ENCODE assay signal across 15 mouse cellular contexts in the genomic region with DNA sequence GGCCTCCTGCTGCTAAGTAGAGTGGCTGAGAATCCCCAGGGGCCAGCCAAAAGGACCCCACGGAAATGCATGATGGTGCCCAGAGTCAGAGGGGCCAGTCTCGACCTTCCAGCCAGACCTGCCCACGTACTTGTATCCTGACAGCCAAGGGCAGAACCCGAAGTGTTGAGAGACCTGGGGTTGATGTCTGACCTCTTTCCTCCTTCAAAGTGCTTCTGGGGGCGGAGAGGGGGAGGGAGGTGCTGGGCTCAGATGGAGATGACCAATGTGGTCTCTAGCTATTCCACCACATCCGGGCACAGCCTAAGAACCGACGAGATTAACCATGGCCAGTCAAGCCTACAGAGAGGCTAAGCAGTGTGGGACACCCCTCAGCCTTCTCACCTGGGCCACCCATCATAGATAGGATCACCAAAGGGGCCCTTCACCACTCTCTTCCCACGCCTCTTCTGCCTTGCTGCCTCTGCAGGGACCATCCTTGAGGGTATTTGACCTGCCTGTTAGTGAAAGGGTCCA. TPM values are rescaled to one million over a fixed set of nuclear protein-coding genes. Genes with fewer than 3 reads are reported as not detected.
A peak's percentile ranks its signal among the peaks of the same experiment; 100 is the strongest.
DNase-seq lines count a peak whose midpoint lies in the region; ATAC-seq lines count a peak whose summit lies in the region.
"Had no signal": no experiment of that assay in that cellular context is flagged by ENCODE, and none has a peak within 500 bp of the region (broad histone marks: within the 10 kb centered on the region; RNA-seq: fewer than 3 reads in every experiment).

No protein-coding gene starts in this region.

- no peak overlapping the region for H3K4me2 ChIP-seq in forebrain, embryonic 15.5 days (replicated peaks)
- H3K4me2 ChIP-seq in forebrain, embryonic 12.5 days = no peak overlapping the region
- no peak overlapping the region for H3K4me2 ChIP-seq in kidney, embryonic 15.5 days
- H3K4me2 ChIP-seq in kidney, embryonic 14.5 days (replicated peaks; ENCODE audit: low read depth, low read length) = no peak overlapping the region
- no peak overlapping the region for H3K4me2 ChIP-seq in midbrain, embryonic 15.5 days
- H3K4me2 ChIP-seq in midbrain, embryonic 11.5 days = no peak overlapping the region
- H3K4me2 ChIP-seq in neural tube, embryonic 15.5 days = no peak overlapping the region
- H3K4me2 ChIP-seq: limb, embryonic 12.5 days; lung, embryonic 15.5 days had no signal

- H3K27me3 ChIP-seq in forebrain, embryonic 15.5 days = no peaks in the 10 kb centered on the region
- H3K27me3 ChIP-seq in forebrain, embryonic 12.5 days = peaks cover 3% of the 10 kb centered on the region; the same call in 1 of the 2 replicates
- H3K27me3 ChIP-seq in kidney, embryonic 15.5 days = no peaks in the 10 kb centered on the region
- no peaks in the 10 kb centered on the region for H3K27me3 ChIP-seq in kidney, embryonic 14.5 days (ENCODE audit: control insufficient read depth, insufficient read depth, low read length)
- H3K27me3 ChIP-seq in midbrain, embryonic 15.5 days (replicated peaks) = no peaks in the 10 kb centered on the region
- no peaks in the 10 kb centered on the region; the same call in 1 of the 2 replicates for H3K27me3 ChIP-seq in midbrain, embryonic 11.5 days (ENCODE audit: control insufficient read depth, insufficient read depth, low read length)
- no peaks in the 10 kb centered on the region for H3K27me3 ChIP-seq in neural tube, embryonic 15.5 days (replicated peaks)
- H3K27me3 ChIP-seq: limb, embryonic 12.5 days; lung, embryonic 15.5 days had no signal

- peaks cover 72% of the 10 kb centered on the region for H3K36me3 ChIP-seq in forebrain, embryonic 15.5 days
- peaks cover 50% of the 10 kb centered on the region for H3K36me3 ChIP-seq in forebrain, embryonic 12.5 days (replicated peaks)
- H3K36me3 ChIP-seq in kidney, embryonic 15.5 days = peaks cover 77% of the 10 kb centered on the region
- peaks cover 49% of the 10 kb centered on the region for H3K36me3 ChIP-seq in kidney, embryonic 14.5 days (ENCODE audit: control insufficient read depth, insufficient read depth, low read length)
- peaks cover 27% of the 10 kb centered on the region for H3K36me3 ChIP-seq in midbrain, embryonic 15.5 days (replicated peaks)
- H3K36me3 ChIP-seq in midbrain, embryonic 11.5 days (ENCODE audit: control insufficient read depth, insufficient read depth, low read length) = no peaks in the 10 kb centered on the region
- peaks cover 63% of the 10 kb centered on the region for H3K36me3 ChIP-seq in neural tube, embryonic 15.5 days
- H3K36me3 ChIP-seq: forebrain, embryonic 10.5 days had no signal

- H3K4me3 ChIP-seq in forebrain, embryonic 15.5 days = no peak overlapping the region
- no peak overlapping the region for H3K4me3 ChIP-seq in forebrain, embryonic 12.5 days (replicated peaks)
- no peak overlapping the region for H3K4me3 ChIP-seq in kidney, embryonic 15.5 days (replicated peaks)
- no peak overlapping the region for H3K4me3 ChIP-seq in kidney, embryonic 14.5 days (ENCODE audit: low read length)
- H3K4me3 ChIP-seq in midbrain, embryonic 15.5 days = no peak overlapping the region
- H3K4me3 ChIP-seq in midbrain, embryonic 11.5 days (ENCODE audit: low read depth, low read length) = no peak overlapping the region
- no peak overlapping the region for H3K4me3 ChIP-seq in neural tube, embryonic 15.5 days (replicated peaks)
- H3K4me3 ChIP-seq: forebrain, embryonic 10.5 days; limb, embryonic 12.5 days; lung, embryonic 15.5 days; megakaryocyte, embryonic 14.5 days had no signal

- ATAC-seq in forebrain, embryonic 15.5 days (replicated peaks) = no peak
- ATAC-seq in forebrain, embryonic 12.5 days (ENCODE audit: low FRiP score) = no peak
- ATAC-seq in kidney, embryonic 15.5 days (replicated peaks; ENCODE audit: low FRiP score) = no peak
- ATAC-seq in kidney, embryonic 14.5 days (ENCODE audit: low FRiP score, low TSS enrichment) = no peak
- ATAC-seq in midbrain, embryonic 15.5 days (replicated peaks) = no peak
- no peak for ATAC-seq in midbrain, embryonic 11.5 days (ENCODE audit: low FRiP score)
- no peak for ATAC-seq in neural tube, embryonic 15.5 days (ENCODE audit: low FRiP score)
- ATAC-seq: inflammation-experienced regulatory T-cells, adult 6 months had no signal

- DNase-seq in midbrain, embryonic 11.5 days (ENCODE audit: low spot score, missing footprints) = no peak
- no peak for DNase-seq in thymus, postnatal 0 days (ENCODE audit: low spot score)
- DNase-seq: gastrocnemius, postnatal 25 days; retina, postnatal 1 day had no signal

- no peak overlapping the region for H3K9ac ChIP-seq in forebrain, embryonic 15.5 days (replicated peaks)
- no peak overlapping the region for H3K9ac ChIP-seq in forebrain, embryonic 12.5 days
- no peak overlapping the region for H3K9ac ChIP-seq in kidney, embryonic 15.5 days
- no peak overlapping the region; the same call in 1 of the 2 replicates for H3K9ac ChIP-seq in kidney, embryonic 14.5 days (ENCODE audit: low read depth, low read length)
- no peak overlapping the region for H3K9ac ChIP-seq in midbrain, embryonic 15.5 days
- no peak overlapping the region for H3K9ac ChIP-seq in midbrain, embryonic 11.5 days (ENCODE audit: low read length)
- no peak overlapping the region for H3K9ac ChIP-seq in neural tube, embryonic 15.5 days (replicated peaks)
- H3K9ac ChIP-seq: limb, embryonic 12.5 days; lung, embryonic 15.5 days had no signal

- H3K9me3 ChIP-seq in forebrain, embryonic 15.5 days = no peaks in the 10 kb centered on the region
- no peaks in the 10 kb centered on the region for H3K9me3 ChIP-seq in forebrain, embryonic 12.5 days
- H3K9me3 ChIP-seq in kidney, embryonic 15.5 days (replicated peaks) = no peaks in the 10 kb centered on the region
- no peaks in the 10 kb centered on the region for H3K9me3 ChIP-seq in kidney, embryonic 14.5 days (ENCODE audit: control insufficient read depth, low read length)
- H3K9me3 ChIP-seq in midbrain, embryonic 15.5 days = no peaks in the 10 kb centered on the region
- H3K9me3 ChIP-seq in midbrain, embryonic 11.5 days (ENCODE audit: control insufficient read depth, low read length) = no peaks in the 10 kb centered on the region
- H3K9me3 ChIP-seq in neural tube, embryonic 15.5 days (replicated peaks) = no peaks in the 10 kb centered on the region
- H3K9me3 ChIP-seq: forebrain, embryonic 10.5 days; limb, embryonic 12.5 days; lung, embryonic 15.5 days had no signal

- H3K27ac ChIP-seq in forebrain, embryonic 15.5 days (replicated peaks) = peak overlapping the region; percentile 27; the same call in 1 of the 2 replicates
- no peak overlapping the region for H3K27ac ChIP-seq in forebrain, embryonic 12.5 days
- H3K27ac ChIP-seq in kidney, embryonic 15.5 days = peak overlapping the region; percentile 52
- no peak overlapping the region for H3K27ac ChIP-seq in kidney, embryonic 14.5 days (ENCODE audit: low read depth, low read length)
- 0 out of 2 replicates have a peak overlapping the region, but pooled peaks have one; percentile 20 for H3K27ac ChIP-seq in midbrain, embryonic 15.5 days
- no peak overlapping the region for H3K27ac ChIP-seq in midbrain, embryonic 11.5 days (ENCODE audit: low read depth, low read length)
- H3K27ac ChIP-seq in neural tube, embryonic 15.5 days (replicated peaks) = peak overlapping the region; percentile 82
- H3K27ac ChIP-seq: forebrain, embryonic 10.5 days; limb, embryonic 12.5 days; lung, embryonic 15.5 days had no signal

- WGBS in forebrain, embryonic 15.5 days = 84% methylated on average over 9 of the region's 9 CpGs
- WGBS in forebrain, embryonic 12.5 days = 89% methylated on average over 9 of the region's 9 CpGs
- 76% methylated on average over 9 of the region's 9 CpGs for WGBS in kidney, embryonic 15.5 days
- WGBS in kidney, embryonic 14.5 days = 74% methylated on average over 9 of the region's 9 CpGs
- 87% methylated on average over 9 of the region's 9 CpGs for WGBS in midbrain, embryonic 15.5 days
- WGBS in midbrain, embryonic 11.5 days = 81% methylated on average over 9 of the region's 9 CpGs
- 86% methylated on average over 9 of the region's 9 CpGs for WGBS in neural tube, embryonic 15.5 days

- peaks cover 44% of the 10 kb centered on the region for H3K4me1 ChIP-seq in forebrain, embryonic 15.5 days
- H3K4me1 ChIP-seq in forebrain, embryonic 12.5 days = peaks cover 3% of the 10 kb centered on the region; the same call in 1 of the 2 replicates
- H3K4me1 ChIP-seq in kidney, embryonic 15.5 days = peaks cover 72% of the 10 kb centered on the region
- H3K4me1 ChIP-seq in kidney, embryonic 14.5 days (ENCODE audit: control insufficient read depth, insufficient read depth, low read length) = peaks cover 12% of the 10 kb centered on the region; the same call in 1 of the 2 replicates
- peaks cover 19% of the 10 kb centered on the region for H3K4me1 ChIP-seq in midbrain, embryonic 15.5 days
- no peaks in the 10 kb centered on the region for H3K4me1 ChIP-seq in midbrain, embryonic 11.5 days (ENCODE audit: control insufficient read depth, insufficient read depth, low read length)
- H3K4me1 ChIP-seq in neural tube, embryonic 15.5 days = peaks cover 57% of the 10 kb centered on the region

RNA-seq across cellular contexts. Expression of gene Ppara, which starts 29.7 kb away (rescaled TPM):
- polyA plus RNA-seq in forebrain, embryonic 15.5 days (2015; fragmentation: Nextera tagmentation; extraction: Ambion mirVana) = 1.4 and 1.5 TPM in 2 replicates
- polyA plus RNA-seq in forebrain, embryonic 12.5 days (2016; fragmentation: Nextera tagmentation; extraction: Ambion mirVana) = 0.53 and 0.74 TPM in 2 replicates
- 3.9 and 5.0 TPM in 2 replicates for polyA plus RNA-seq in kidney, embryonic 15.5 days (2015; fragmentation: Nextera tagmentation; extraction: Ambion mirVana)
- 1.7 and 2.3 TPM in 2 replicates for polyA plus RNA-seq in kidney, embryonic 14.5 days (2014; fragmentation: Nextera tagmentation; extraction: Ambion mirVana)
- polyA plus RNA-seq in midbrain, embryonic 15.5 days (2015; fragmentation: Nextera tagmentation; extraction: Ambion mirVana) = 1.3 and 2.2 TPM in 2 replicates
- polyA plus RNA-seq in midbrain, embryonic 11.5 days (2014; fragmentation: Nextera tagmentation; extraction: Ambion mirVana) = 0.62 and 0.92 TPM in 2 replicates
- 1.5 and 2.0 TPM in 2 replicates for polyA plus RNA-seq in neural tube, embryonic 15.5 days (2015; fragmentation: Nextera tagmentation; extraction: Ambion mirVana)
- polyA plus RNA-seq in thymus, postnatal 0 days (2015; fragmentation: Nextera tagmentation; extraction: Ambion mirVana) = 0.48 and 0.72 TPM in 2 replicates
- polyA plus RNA-seq: inflammation-experienced regulatory T-cells, adult 6 months had no signal

Comparison
In these comparisons a context has a peak if more than half of its experiments do, and no peak if none do; other contexts are left out.
1. H3K27ac ChIP-seq: peak in forebrain, embryonic 15.5 days (single experiment), kidney, embryonic 15.5 days (single experiment), midbrain, embryonic 15.5 days (single experiment) and neural tube, embryonic 15.5 days (single experiment); none in forebrain, embryonic 12.5 days (single experiment), kidney, embryonic 14.5 days (single experiment) and midbrain, embryonic 11.5 days (single experiment).